Mouse (Mus musculus) liver, postnatal 0 days (tissue): ENCODE data around the gene Gm11111.

Source experiments
- CTCF ChIP-seq: sonication (generic); IDR thresholded peaks from 2 replicates; pipeline ENCODE4 v1.5.1; 2016; ENCODE audit warnings: antibody characterized with exemption, low read depth
- EP300 ChIP-seq: IDR thresholded peaks from 2 replicates; pipeline ENCODE4 v1.6.1; 2016; ENCODE audit warnings: antibody characterized with exemption, low read depth, mild to moderate bottlenecking

- TF ChIP-seq CTCF = no peak
- TF ChIP-seq EP300 = no peak
Observed at GRCm38 (mm10) chr5:98552811-98553601, 511 bp downstream of the Gm11111 start.
